Mouse (Mus musculus) common myeloid progenitor, adult 5-6 weeks (primary cell): Measurements from ENCODE around the gene Otub1. TPM values are rescaled to one million over a fixed set of nuclear protein-coding genes. Genes with fewer than 3 reads are reported as not detected.

Experiments
- ATAC-seq: replicated peaks from 2 replicates; pipeline ENCODE4 v1.8.0; 2016; ENCODE audit warnings: low read depth, mild to moderate bottlenecking, moderate TSS enrichment, inconsistent platforms; ENCODE audit not compliant: poor library complexity, severe bottlenecking
- total RNA-seq: library from RNA; stranded (forward); fragments of 200-1000, 187-1606 nt; gene quantifications from 2 replicates; pipeline ENCODE4 v1.2.3, GENCODE M21; 2017

Otub1 gene
- total RNA-seq, 1 experiment from 2014 or later, result 68.3 TPM

DNA sequence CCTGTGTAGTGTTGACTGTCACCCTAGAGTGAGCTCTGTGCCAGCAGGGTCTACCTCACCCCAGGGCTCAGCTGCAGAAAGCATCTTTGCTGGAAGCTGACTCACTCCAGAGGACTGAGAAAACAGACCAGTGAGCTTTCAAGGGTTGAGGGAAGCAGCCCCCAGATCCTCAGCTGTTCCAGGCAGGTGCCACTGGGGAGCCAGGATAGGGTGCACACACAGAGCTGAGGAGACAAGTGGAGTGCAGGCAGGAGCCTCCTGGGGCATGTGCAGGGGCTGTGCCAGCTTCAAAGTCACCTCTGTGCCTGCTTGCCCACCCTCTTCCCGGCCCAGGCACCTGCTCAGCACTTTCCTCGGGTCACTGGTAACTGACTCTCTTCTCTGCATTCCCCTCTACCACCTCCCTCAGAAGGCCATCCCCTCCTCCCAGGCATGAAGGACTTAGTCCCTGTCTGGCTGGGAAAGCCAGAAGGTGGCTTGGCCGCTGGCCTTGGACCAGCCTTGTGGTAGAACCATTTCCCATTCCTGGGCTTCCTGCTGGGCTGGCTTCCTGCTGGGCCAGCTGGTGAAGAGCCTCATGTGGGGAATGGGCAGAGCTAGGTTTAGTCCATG is 27.2 kb downstream of the Otub1 start:
- ATAC-seq, result no peak

GRCm38 (mm10) chr19:7177804-7178511 is 28.2 kb downstream of the Otub1 start:
- ATAC-seq, result no peak

DNA sequence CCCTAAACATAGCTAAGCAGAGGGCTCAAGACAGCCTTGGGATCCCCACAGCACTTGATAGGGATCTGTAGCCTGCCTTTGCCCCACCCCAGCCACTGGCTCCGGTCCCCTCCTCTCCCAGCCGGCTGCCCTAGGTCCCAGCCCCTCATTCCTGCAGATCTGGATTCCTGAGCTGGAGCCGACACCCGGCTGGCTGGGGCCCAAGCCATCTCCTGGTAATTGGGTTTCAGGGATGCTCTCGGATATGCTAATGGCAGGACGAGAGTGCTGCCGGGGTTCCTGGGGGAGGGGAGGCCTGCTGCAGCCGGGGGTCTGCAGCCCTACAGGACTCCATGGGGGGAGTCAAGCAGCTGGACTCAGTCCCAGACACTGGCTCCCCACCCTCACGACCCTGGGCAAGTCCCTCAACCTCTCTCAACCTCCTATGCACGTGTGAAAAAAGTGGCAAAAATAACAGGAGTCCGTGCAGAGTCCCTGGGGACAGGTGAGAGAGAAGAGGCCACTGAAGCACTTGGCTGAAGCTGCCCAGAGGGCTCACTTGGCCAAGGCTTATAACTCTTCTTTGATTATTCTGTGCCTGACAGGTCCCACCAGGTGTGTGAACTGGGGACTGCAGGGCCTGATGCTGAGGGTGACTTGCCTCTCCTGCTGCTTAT is 29.9 kb downstream of the Otub1 start:
- no peak for ATAC-seq

GRCm38 (mm10) chr19:7172051-7172866 is 33.9 kb downstream of the Otub1 start:
- 0 out of 2 replicates have a peak, but pooled peaks have one; percentile 25 for ATAC-seq

GRCm38 (mm10) chr19:7171447-7171846 is 34.7 kb downstream of the Otub1 start:
- no peak for ATAC-seq

DNA sequence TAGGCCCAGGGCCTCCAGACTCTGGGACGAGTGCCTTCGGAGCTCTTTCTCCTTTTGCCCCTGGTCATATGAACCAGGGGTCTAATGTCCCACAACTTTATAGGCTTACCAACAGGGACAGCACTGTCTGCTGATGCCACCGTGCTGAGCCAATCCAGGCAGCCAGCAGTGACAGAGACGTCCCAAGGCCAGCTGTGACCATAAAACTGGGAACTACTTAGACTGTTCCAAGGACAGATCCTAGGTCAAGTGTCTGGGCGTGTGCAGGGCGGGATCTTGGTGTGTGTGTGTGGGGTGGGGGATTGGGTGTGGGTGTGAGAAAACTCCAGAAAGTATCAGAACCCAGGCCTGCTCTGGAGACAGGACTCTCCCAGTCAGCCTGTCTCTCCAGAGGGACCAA is 35.2 kb downstream of the Otub1 start:
- no peak for ATAC-seq

DNA sequence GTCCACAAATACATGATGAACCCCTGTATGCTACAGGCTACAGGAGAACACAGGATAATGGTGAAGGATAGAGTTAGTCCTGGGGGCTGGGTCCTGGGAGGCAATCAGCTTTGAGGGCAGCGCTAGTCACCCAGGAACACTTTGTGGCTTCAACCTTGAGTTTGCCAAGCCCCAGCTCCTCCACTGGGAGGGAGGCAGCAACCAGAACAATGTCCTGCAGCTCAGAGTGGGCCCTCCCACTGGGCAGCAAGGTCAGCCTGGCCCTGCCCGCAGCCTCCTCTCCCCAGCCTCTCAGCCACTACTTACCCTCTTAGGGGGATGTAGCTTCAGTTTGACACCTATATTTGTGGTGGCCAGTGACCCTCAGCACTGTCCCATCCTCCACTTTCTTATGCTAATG is 37.7 kb downstream of the Otub1 start:
- ATAC-seq, result no peak

DNA sequence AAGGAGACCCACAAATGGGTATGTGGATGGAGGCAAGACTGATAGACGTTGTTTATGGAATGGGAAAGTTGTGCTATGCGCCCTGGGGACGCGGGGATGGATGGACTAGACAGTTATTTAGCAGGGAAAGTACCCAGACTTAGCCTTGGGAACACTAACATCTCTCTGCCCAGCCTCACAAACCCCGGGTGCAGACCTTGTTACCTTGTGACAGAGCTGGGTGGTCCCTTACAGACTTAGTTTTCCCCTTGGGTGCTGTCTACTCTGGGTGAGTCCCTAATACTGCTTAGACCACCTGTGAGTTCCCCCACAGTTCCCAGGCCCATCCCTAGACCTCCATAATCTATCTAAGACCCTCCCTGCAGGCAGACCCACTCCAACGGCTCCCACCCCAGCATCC is 39.3 kb downstream of the Otub1 start:
- no peak for ATAC-seq

DNA sequence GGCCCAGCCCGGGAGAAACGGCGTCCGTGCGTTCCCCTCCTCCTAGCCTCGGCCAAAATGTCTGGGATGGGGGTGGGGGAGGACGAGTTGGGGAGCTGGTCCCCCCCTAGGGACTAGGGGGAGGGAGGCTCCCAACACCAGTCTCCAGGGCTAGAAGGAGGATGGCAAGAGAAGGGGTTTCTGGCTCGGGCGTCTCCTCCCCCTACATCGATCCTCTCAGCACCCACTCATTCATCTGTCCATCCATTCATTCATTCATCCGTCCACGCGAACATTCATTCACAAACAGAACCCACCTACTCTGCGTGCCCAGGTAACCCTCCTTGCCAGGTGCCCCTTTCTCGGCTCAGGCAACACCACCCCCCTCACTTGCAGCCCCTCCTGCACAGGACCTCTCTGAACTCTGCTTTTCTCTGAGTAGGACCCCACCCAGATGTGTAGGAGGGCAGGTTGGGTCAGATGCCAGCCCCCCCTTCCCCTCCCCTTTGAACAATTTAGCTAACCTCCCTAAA is 39.9 kb downstream of the Otub1 start:
- no peak for ATAC-seq

- no peak for ATAC-seq
Observed at GRCm38 (mm10) chr19:7165509-7166199, 40.5 kb downstream of the Otub1 start.

GRCm38 (mm10) chr19:7164820-7165323 is 41.2 kb downstream of the Otub1 start:
- 0 out of 2 replicates have a peak, but pooled peaks have one; percentile 24 for ATAC-seq

DNA sequence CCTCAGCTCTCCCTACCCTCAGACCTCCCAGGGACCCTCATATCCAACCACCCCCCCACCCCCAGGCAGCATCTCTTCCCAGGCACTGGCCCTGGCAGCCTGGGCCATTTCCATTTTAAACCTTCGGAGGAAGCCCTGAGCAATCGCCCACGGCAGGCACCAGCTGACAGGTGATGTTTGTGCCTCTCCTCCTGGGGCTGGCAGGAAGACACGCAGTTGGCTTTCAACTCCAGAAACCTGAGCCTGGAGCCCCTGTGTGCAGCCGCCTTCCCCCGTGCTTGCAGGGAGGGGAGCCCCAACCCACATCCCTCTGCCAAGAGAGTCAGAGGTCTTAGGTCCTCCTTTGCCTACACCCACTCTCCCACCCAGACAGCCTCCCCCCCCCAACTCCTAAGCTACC is 41.9 kb downstream of the Otub1 start:
- ATAC-seq, result no peak

GRCm38 (mm10) chr19:7161064-7161463 is 45.1 kb downstream of the Otub1 start:
- ATAC-seq, result no peak

- ATAC-seq, result 0 out of 2 replicates have a peak, but pooled peaks have one; percentile 46
Observed at GRCm38 (mm10) chr19:7160151-7160906, 45.8 kb downstream of the Otub1 start.

DNA sequence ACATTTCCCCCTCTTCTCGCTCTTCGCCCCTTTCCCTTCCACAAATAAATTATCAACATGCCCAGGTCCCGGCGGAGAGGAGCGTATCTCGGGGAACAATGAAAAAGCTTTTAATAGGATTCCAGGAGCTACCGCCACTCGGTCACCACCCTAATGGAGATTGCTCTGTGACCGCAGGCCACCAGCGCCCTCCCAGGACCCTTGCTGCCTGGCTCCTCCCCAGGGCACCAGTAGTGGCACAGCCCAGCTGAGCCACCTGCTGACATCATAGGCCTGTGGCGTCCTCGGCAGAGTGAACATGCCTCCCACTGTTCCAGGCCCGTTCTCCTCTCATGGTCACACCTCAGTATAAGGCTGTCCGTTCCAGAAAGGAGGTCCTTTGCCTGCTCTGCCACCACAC is 48.4 kb downstream of the Otub1 start:
- no peak for ATAC-seq

- ATAC-seq, result no peak
Observed at GRCm38 (mm10) chr19:7155196-7155595, 50.9 kb downstream of the Otub1 start.

- ATAC-seq, result peak; percentile 51; the same call in 1 of the 2 replicates
Observed at GRCm38 (mm10) chr19:7153232-7153631, 52.9 kb downstream of the Otub1 start.

DNA sequence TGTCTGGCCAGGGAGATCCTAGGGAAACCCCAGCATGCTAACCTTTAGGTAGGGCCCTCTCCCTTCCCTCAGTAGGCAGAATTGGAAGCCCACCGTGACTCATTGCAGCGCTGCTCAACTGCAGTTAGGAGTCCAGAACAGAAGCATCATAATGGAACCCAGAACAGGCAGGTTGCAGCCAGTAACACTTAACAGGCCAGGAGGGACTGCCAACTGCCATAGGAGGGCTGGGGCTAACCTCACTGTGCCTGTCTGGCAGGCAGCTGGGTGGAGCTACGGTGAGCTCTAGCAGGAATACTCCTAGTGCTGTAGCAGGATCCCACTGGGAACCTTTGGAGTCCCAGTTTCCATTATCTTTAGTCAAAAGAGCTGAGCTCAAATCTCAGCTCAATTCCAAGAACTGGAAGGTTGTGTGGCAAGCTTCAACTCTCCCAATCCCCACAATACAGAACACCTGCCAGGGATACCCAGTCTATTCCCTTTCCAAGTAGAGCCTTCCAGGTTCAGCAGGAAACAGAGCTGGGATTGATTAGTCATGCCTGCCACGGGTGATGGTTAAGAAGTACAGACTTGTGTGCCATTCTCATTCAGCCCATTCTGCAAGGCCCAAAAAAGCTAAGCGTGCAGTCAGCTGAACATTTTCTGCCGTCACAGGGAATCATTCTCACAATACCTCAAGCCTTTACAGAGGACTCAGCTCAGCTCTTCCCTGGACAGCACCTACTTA is 54.0 kb downstream of the Otub1 start:
- ATAC-seq, result no peak
